Mouse (Mus musculus): ENCODE results near the gene BC003965. TPM values are rescaled to one million over a fixed set of nuclear protein-coding genes. Genes with fewer than 3 reads are reported as not detected.
"Not testable (repeated sequence)": the region's sequence is repeated elsewhere in the genome, so short reads cannot be mapped to it uniquely, and the experiment has no call there.

The BC003965 gene
- total RNA-seq, 2 experiments from 2014 or later: 22.1 to 23.2 TPM

GRCm38 (mm10) chr17:25211705-25212104 lies 27.4 kb downstream of the BC003965 start:
- intact Hi-C loops (cut with DNase I): no loop called here
- DNase-seq (ENCODE audit: low spot score): no peak

- intact Hi-C loops (cut with DNase I): no loop called here
Measured at GRCm38 (mm10) chr17:25215431-25215830, 31.1 kb downstream of the BC003965 start.

GRCm38 (mm10) chr17:25218967-25219366 lies 34.6 kb downstream of the BC003965 start:
- no peak for DNase-seq (ENCODE audit: low spot score)

More at GRCm38 (mm10) chr17:25215431-25215830, 31.1 kb downstream of the BC003965 start:
- no peak for DNase-seq (ENCODE audit: low spot score)

GRCm38 (mm10) chr17:25219492-25220295 lies 35.3 kb downstream of the BC003965 start:
- DNase-seq (ENCODE audit: low spot score): no peak
- intact Hi-C loops (cut with DNase I): no loop called here

More at GRCm38 (mm10) chr17:25218967-25219366, 34.6 kb downstream of the BC003965 start:
- intact Hi-C loops (cut with DNase I): no loop called here

GRCm38 (mm10) chr17:25220746-25221145 lies 36.4 kb downstream of the BC003965 start:
- intact Hi-C loops (cut with DNase I): no loop called here
- DNase-seq (ENCODE audit: low spot score): no peak

GRCm38 (mm10) chr17:25221821-25222503 lies 37.6 kb downstream of the BC003965 start:
- intact Hi-C loops (cut with DNase I): no loop called here
- DNase-seq (ENCODE audit: low spot score): no peak

- intact Hi-C loops (cut with DNase I); DNase-seq (ENCODE audit: low spot score): not testable (repeated sequence)
Measured at GRCm38 (mm10) chr17:25222504-25222940, 38.2 kb downstream of the BC003965 start.

GRCm38 (mm10) chr17:25222951-25223601 lies 38.7 kb downstream of the BC003965 start:
- intact Hi-C loops (cut with DNase I): no loop called here
- no peak for DNase-seq (ENCODE audit: low spot score)

GRCm38 (mm10) chr17:25224586-25225222 lies 40.4 kb downstream of the BC003965 start:
- DNase-seq (ENCODE audit: low spot score): no peak
- intact Hi-C loops (cut with DNase I): no loop called here

- DNase-seq (ENCODE audit: low spot score): no peak
- intact Hi-C loops (cut with DNase I): no loop called here
Measured at GRCm38 (mm10) chr17:25225659-25226058, 41.3 kb downstream of the BC003965 start.

GRCm38 (mm10) chr17:25227991-25228390 lies 43.6 kb downstream of the BC003965 start:
- intact Hi-C loops (cut with DNase I): no loop called here
- no peak for DNase-seq (ENCODE audit: low spot score)

GRCm38 (mm10) chr17:25230014-25230655 lies 45.8 kb downstream of the BC003965 start:
- DNase-seq (ENCODE audit: low spot score); intact Hi-C loops (cut with DNase I): not testable (repeated sequence)

- DNase-seq (ENCODE audit: low spot score): no peak
- intact Hi-C loops (cut with DNase I): no loop called here
Measured at GRCm38 (mm10) chr17:25230700-25231099, 46.3 kb downstream of the BC003965 start.

- DNase-seq (ENCODE audit: low spot score); intact Hi-C loops (cut with DNase I): not testable (repeated sequence)
Measured at GRCm38 (mm10) chr17:25231621-25232020, 47.3 kb downstream of the BC003965 start.

- intact Hi-C loops (cut with DNase I): no loop called here
- DNase-seq (ENCODE audit: low spot score): no peak
Measured at GRCm38 (mm10) chr17:25235635-25236034, 51.3 kb downstream of the BC003965 start.

Other genes with a start within 250 kb of the BC003965 start
- 10 to 100 TPM; 65.1 to 70.2 TPM for gene Mapk8ip3, start 247.6 kb upstream of the BC003965 start, total RNA-seq (2021)
- gene Jpt2, start 223.9 kb upstream of the BC003965 start, total RNA-seq (2021): 1 to 10 TPM; 8.4 to 8.6 TPM
- 10 to 100 TPM; 10.8 to 13.3 TPM for gene Cramp1l, start 168.8 kb upstream of the BC003965 start, total RNA-seq (2021)
- 1 to 10 TPM; 4.9 to 6.6 TPM for gene Ift140, start 168.5 kb upstream of the BC003965 start, total RNA-seq (2021)
- 10 to 100 TPM; 34.5 to 41.7 TPM for gene Tmem204, start 101.0 kb upstream of the BC003965 start, total RNA-seq (2021)
- 10 to 100 TPM; 10.8 to 12.2 TPM for gene Telo2, start 68.6 kb upstream of the BC003965 start, total RNA-seq (2021)
- gene Ptx4, start 63.8 kb upstream of the BC003965 start, total RNA-seq (2021): 1 to 10 TPM; 3.7 to 6.7 TPM
- 10 to 100 TPM; 25.5 to 27.5 TPM for gene Clcn7, start 51.2 kb upstream of the BC003965 start, total RNA-seq (2021)
- gene Ccdc154, start 22.1 kb upstream of the BC003965 start, total RNA-seq (2021): not detected
- gene Gm38655, start 9.1 kb upstream of the BC003965 start, total RNA-seq (2021): not detected
- 1 to 10 TPM; 8.4 to 9.6 TPM for gene Unkl, start 3.8 kb downstream of the BC003965 start, total RNA-seq (2021)
- gene Gnptg, start 55.6 kb downstream of the BC003965 start, total RNA-seq (2021): 10 to 100 TPM; 10.8 to 12.3 TPM
- 1 to 10 TPM; 7.4 to 8.7 TPM for gene Tsr3, start 55.6 kb downstream of the BC003965 start, total RNA-seq (2021)
- gene Baiap3, start 71.8 kb downstream of the BC003965 start, total RNA-seq (2021): under 1 TPM; 0.55 to 0.61 TPM
- gene Ube2i, start 90.1 kb downstream of the BC003965 start, total RNA-seq (2021): 10 to 100 TPM; 91.6 to 97.5 TPM
- under 1 TPM; 0.22 to 0.29 TPM for gene Prss34, start 113.8 kb downstream of the BC003965 start, total RNA-seq (2021)
- not detected for gene Prss28, start 124.1 kb downstream of the BC003965 start, total RNA-seq (2021)
- not detected for gene Prss29, start 134.1 kb downstream of the BC003965 start, total RNA-seq (2021)
- under 1 TPM; 0.47 to 0.84 TPM for gene Tpsab1, start 161.0 kb downstream of the BC003965 start, total RNA-seq (2021)
- 1 to 10 TPM; 1.6 to 2.2 TPM for gene Tpsb2, start 181.8 kb downstream of the BC003965 start, total RNA-seq (2021)
- not detected for gene Tpsg1, start 184.7 kb downstream of the BC003965 start, total RNA-seq (2021)
- gene Cacna1h, start 249.2 kb downstream of the BC003965 start, total RNA-seq (2021): 1 to 10 TPM; 6.9 to 7.3 TPM

Data from heart, postnatal 25 days (tissue).